ENCODE assay signal across 10 mouse cellular contexts in genomic region chr3:51019650-51020346, GRCm38 (mm10).
DNase-seq lines count a peak whose midpoint lies in the region; ATAC-seq and TF ChIP-seq lines count a peak whose summit lies in the region.
"Had no signal": no experiment of that assay in that cellular context is flagged by ENCODE, and none has a peak within 500 bp of the region (broad histone marks: within the 10 kb centered on the region; RNA-seq: fewer than 3 reads in every experiment).

No protein-coding gene starts in this region.

- H3K4me2 ChIP-seq in kidney, embryonic 15.5 days, result no peak overlapping the region
- no peak overlapping the region for H3K4me2 ChIP-seq in hindbrain, embryonic 16.5 days (ENCODE audit: low read length)
- H3K4me2 ChIP-seq in liver, embryonic 16.5 days (ENCODE audit: low read depth, low read length), result peak overlapping the region; percentile 49
- H3K4me2 ChIP-seq in heart, embryonic 11.5 days, result no peak overlapping the region
- H3K4me2 ChIP-seq: heart, embryonic 15.5 days had no signal

- TF ChIP-seq CTCF in brain, embryonic 14.5 days (IDR thresholded peaks at IDR 0.05; ENCODE audit: borderline replicate concordance, extremely low read depth, insufficient read depth, insufficient read length), result no peak

- H3K4me1 ChIP-seq in kidney, embryonic 15.5 days, result peaks cover 6% of the 10 kb centered on the region; the same call in 1 of the 2 replicates
- no peaks in the 10 kb centered on the region for H3K4me1 ChIP-seq in hindbrain, embryonic 16.5 days (ENCODE audit: control insufficient read depth, insufficient read depth, low read depth, low read length)
- H3K4me1 ChIP-seq in liver, embryonic 16.5 days (ENCODE audit: control insufficient read depth, low read depth, low read length), result no peaks in the 10 kb centered on the region
- H3K4me1 ChIP-seq in heart, embryonic 11.5 days (ENCODE audit: control insufficient read depth, insufficient read depth, low read length), result no peaks in the 10 kb centered on the region
- H3K4me1 ChIP-seq: heart, embryonic 15.5 days had no signal

- no peak for DNase-seq in kidney, postnatal 10 days
- peak; percentile 57 for DNase-seq in brain, embryonic 14.5 days (ENCODE audit: low read depth)
- DNase-seq in spleen, postnatal 14 days (ENCODE audit: low spot score in 2 of 2), result no peak
- DNase-seq in gastrocnemius, postnatal 10 days, result no peak
- DNase-seq: thymus, adult 2 months had no signal

- H3K9me3 ChIP-seq in kidney, embryonic 15.5 days (replicated peaks), result no peaks in the 10 kb centered on the region
- H3K9me3 ChIP-seq in hindbrain, embryonic 16.5 days (ENCODE audit: control insufficient read depth, low read length), result no peaks in the 10 kb centered on the region
- H3K9me3 ChIP-seq in liver, embryonic 16.5 days (replicated peaks; ENCODE audit: control insufficient read depth, low read length), result no peaks in the 10 kb centered on the region
- no peaks in the 10 kb centered on the region for H3K9me3 ChIP-seq in heart, embryonic 11.5 days (replicated peaks; ENCODE audit: control insufficient read depth, low read length)
- H3K9me3 ChIP-seq: heart, embryonic 15.5 days had no signal

- no peak overlapping the region for H3K4me3 ChIP-seq in kidney, embryonic 15.5 days (replicated peaks)
- H3K4me3 ChIP-seq in hindbrain, embryonic 16.5 days (ENCODE audit: low read length), result no peak overlapping the region
- H3K4me3 ChIP-seq in liver, embryonic 16.5 days (ENCODE audit: low read depth, low read length), result peak overlapping the region; percentile 34; the same call in 1 of the 2 replicates
- H3K4me3 ChIP-seq in heart, embryonic 11.5 days (ENCODE audit: low read depth, low read length), result no peak overlapping the region
- H3K4me3 ChIP-seq: heart, embryonic 15.5 days had no signal

- H3K27ac ChIP-seq in kidney, embryonic 15.5 days, result peak overlapping the region; percentile 68
- peak overlapping the region; percentile 0; the same call in 1 of the 2 replicates for H3K27ac ChIP-seq in hindbrain, embryonic 16.5 days (ENCODE audit: low read depth, low read length)
- H3K27ac ChIP-seq in liver, embryonic 16.5 days (ENCODE audit: low read length), result 0 out of 2 replicates have a peak overlapping the region, but pooled peaks have one; percentile 19
- no peak overlapping the region for H3K27ac ChIP-seq in heart, embryonic 11.5 days (ENCODE audit: low read depth, low read length)
- H3K27ac ChIP-seq: heart, embryonic 15.5 days had no signal

- no peaks in the 10 kb centered on the region for H3K36me3 ChIP-seq in kidney, embryonic 15.5 days
- H3K36me3 ChIP-seq in hindbrain, embryonic 16.5 days (ENCODE audit: control insufficient read depth, insufficient read depth, low read length), result no peaks in the 10 kb centered on the region
- H3K36me3 ChIP-seq in liver, embryonic 16.5 days (ENCODE audit: control insufficient read depth, insufficient read depth), result no peaks in the 10 kb centered on the region
- no peaks in the 10 kb centered on the region for H3K36me3 ChIP-seq in heart, embryonic 11.5 days (ENCODE audit: control insufficient read depth, insufficient read depth, low read length)
- H3K36me3 ChIP-seq: heart, embryonic 15.5 days had no signal

- ATAC-seq in kidney, embryonic 15.5 days (replicated peaks; ENCODE audit: low FRiP score), result 0 out of 2 replicates have a peak, but pooled peaks have one; percentile 43
- ATAC-seq in hindbrain, embryonic 16.5 days, result peak; percentile 76
- ATAC-seq in liver, embryonic 16.5 days (ENCODE audit: low read depth), result peak; percentile 83
- ATAC-seq in heart, embryonic 11.5 days (replicated peaks; ENCODE audit: insufficient number of reproducible peaks, low FRiP score, low TSS enrichment), result no peak

- no peaks in the 10 kb centered on the region for H3K27me3 ChIP-seq in kidney, embryonic 15.5 days
- H3K27me3 ChIP-seq in hindbrain, embryonic 16.5 days (replicated peaks; ENCODE audit: control insufficient read depth, insufficient read depth, low read length), result no peaks in the 10 kb centered on the region
- H3K27me3 ChIP-seq in liver, embryonic 16.5 days (ENCODE audit: control insufficient read depth, insufficient read depth, low read depth, low read length), result no peaks in the 10 kb centered on the region
- H3K27me3 ChIP-seq in heart, embryonic 11.5 days (ENCODE audit: control insufficient read depth, insufficient read depth, low read length), result no peaks in the 10 kb centered on the region
- H3K27me3 ChIP-seq: heart, embryonic 15.5 days had no signal

- H3K9ac ChIP-seq in kidney, embryonic 15.5 days, result no peak overlapping the region
- H3K9ac ChIP-seq in hindbrain, embryonic 16.5 days (ENCODE audit: low read depth, low read length), result no peak overlapping the region
- H3K9ac ChIP-seq in liver, embryonic 16.5 days (ENCODE audit: low read depth, low read length), result no peak overlapping the region
- no peak overlapping the region for H3K9ac ChIP-seq in heart, embryonic 11.5 days (ENCODE audit: low read depth, low read length)
- H3K9ac ChIP-seq: heart, embryonic 15.5 days had no signal

- no peak for TF ChIP-seq POLR2A in brain, embryonic 14.5 days (IDR thresholded peaks at IDR 0.05; ENCODE audit: borderline replicate concordance, extremely low read depth, insufficient read depth, insufficient read length, poor library complexity, severe bottlenecking)

- 62% methylated on average over 10 of the region's 10 CpGs for WGBS in kidney, embryonic 15.5 days
- 45% methylated on average over 10 of the region's 10 CpGs for WGBS in hindbrain, embryonic 16.5 days
- 53% methylated on average over 10 of the region's 10 CpGs for WGBS in liver, embryonic 16.5 days (ENCODE audit: insufficient replicate concordance)
- 74% methylated on average over 10 of the region's 10 CpGs for WGBS in heart, embryonic 11.5 days (ENCODE audit: insufficient replicate concordance)
